8 mouse cellular contexts compared by ENCODE assay signal in genomic region chr10:79984195-79984816, GRCm38 (mm10). TPM values are rescaled to one million over a fixed set of nuclear protein-coding genes. Genes with fewer than 3 reads are reported as not detected.
DNase-seq lines count a peak whose midpoint lies in the region; ATAC-seq and TF ChIP-seq lines count a peak whose summit lies in the region.

Gene Tmem259, minus strand, starts transcription at chr10:79984330.

- peak; percentile 77 for ATAC-seq in forebrain, embryonic 11.5 days (replicated peaks; ENCODE audit: low FRiP score)
- peak; percentile 65 for ATAC-seq in heart, embryonic 15.5 days (replicated peaks; ENCODE audit: insufficient number of reproducible peaks, insufficient read depth, low FRiP score, low read depth)
- peak; percentile 72 for ATAC-seq in liver, embryonic 14.5 days (ENCODE audit: insufficient read depth)
- ATAC-seq in neural tube, embryonic 12.5 days (ENCODE audit: low FRiP score, low read depth): peak; percentile 77
- peak; percentile 82 for ATAC-seq in stomach, postnatal 0 days (ENCODE audit: low FRiP score, low TSS enrichment)

- H3K9me3 ChIP-seq in ES-Bruce4 (replicated peaks; ENCODE audit: control insufficient read depth, insufficient read depth, low read length, poor library complexity, severe bottlenecking): no peaks in the 10 kb centered on the region
- H3K9me3 ChIP-seq in forebrain, embryonic 11.5 days (ENCODE audit: control insufficient read depth, low read length): no peaks in the 10 kb centered on the region
- no peaks in the 10 kb centered on the region for H3K9me3 ChIP-seq in heart, embryonic 15.5 days (replicated peaks)
- no peaks in the 10 kb centered on the region for H3K9me3 ChIP-seq in liver, embryonic 14.5 days (ENCODE audit: control insufficient read depth, low read length)
- no peaks in the 10 kb centered on the region for H3K9me3 ChIP-seq in neural tube, embryonic 12.5 days
- no peaks in the 10 kb centered on the region for H3K9me3 ChIP-seq in stomach, postnatal 0 days (ENCODE audit: control insufficient read depth, low read length)

- H3K27me3 ChIP-seq in ES-Bruce4 (ENCODE audit: control insufficient read depth, insufficient read depth, low read length, poor library complexity, severe bottlenecking): no peaks in the 10 kb centered on the region
- peaks cover 23% of the 10 kb centered on the region for H3K27me3 ChIP-seq in forebrain, embryonic 11.5 days (ENCODE audit: control insufficient read depth, insufficient read depth, low read length)
- no peaks in the 10 kb centered on the region for H3K27me3 ChIP-seq in heart, embryonic 15.5 days
- H3K27me3 ChIP-seq in liver, embryonic 14.5 days (ENCODE audit: control insufficient read depth, insufficient read depth, low read length): peaks cover 16% of the 10 kb centered on the region
- peaks cover 23% of the 10 kb centered on the region for H3K27me3 ChIP-seq in neural tube, embryonic 12.5 days (replicated peaks)
- no peaks in the 10 kb centered on the region for H3K27me3 ChIP-seq in stomach, postnatal 0 days (ENCODE audit: control insufficient read depth, insufficient read depth, low read length)

- TF ChIP-seq CTCF in ES-Bruce4 (IDR thresholded peaks at IDR 0.05; ENCODE audit: low read depth, low read length): peak; percentile 17
- TF ChIP-seq CTCF in liver, embryonic 14.5 days (IDR thresholded peaks at IDR 0.05; ENCODE audit: low read depth): peak; percentile 79
- peak; percentile 86 for TF ChIP-seq CTCF in stomach, postnatal 0 days (IDR thresholded peaks at IDR 0.05; ENCODE audit: low read depth)

- no peak for TF ChIP-seq POLR2A in ES-Bruce4 (IDR thresholded peaks at IDR 0.05; ENCODE audit: insufficient read depth, low read length)

- H3K4me1 ChIP-seq in ES-Bruce4 (ENCODE audit: control insufficient read depth, insufficient read depth, low read length): peaks cover 4% of the 10 kb centered on the region
- peaks cover 21% of the 10 kb centered on the region for H3K4me1 ChIP-seq in forebrain, embryonic 11.5 days (replicated peaks; ENCODE audit: control insufficient read depth, insufficient read depth, low read length)
- H3K4me1 ChIP-seq in heart, embryonic 15.5 days (replicated peaks): peaks cover 58% of the 10 kb centered on the region
- H3K4me1 ChIP-seq in liver, embryonic 14.5 days (replicated peaks; ENCODE audit: control insufficient read depth in 2 of 2, insufficient read depth in 2 of 2, low read length in 1 of 2): peaks cover 31 to 40% of the 10 kb centered on the region in 2 experiments
- H3K4me1 ChIP-seq in neural tube, embryonic 12.5 days: peaks cover 43% of the 10 kb centered on the region
- peaks cover 8% of the 10 kb centered on the region for H3K4me1 ChIP-seq in stomach, postnatal 0 days (replicated peaks; ENCODE audit: control insufficient read depth, insufficient read depth)

- TF ChIP-seq EP300 in ES-Bruce4 (IDR thresholded peaks at IDR 0.05; ENCODE audit: insufficient read depth, low read depth, low read length): no peak
- no peak for TF ChIP-seq EP300 in liver, embryonic 14.5 days (IDR thresholded peaks at IDR 0.05; ENCODE audit: low read depth)
- TF ChIP-seq EP300 in stomach, postnatal 0 days (optimal IDR thresholded peaks at IDR 0.05): peak; percentile 24

- H3K36me3 ChIP-seq in ES-Bruce4 (ENCODE audit: control insufficient read depth, insufficient read depth, low read length, poor library complexity, severe bottlenecking): no peaks in the 10 kb centered on the region
- H3K36me3 ChIP-seq in forebrain, embryonic 11.5 days (ENCODE audit: control insufficient read depth, insufficient read depth, low read length): no peaks in the 10 kb centered on the region; the same call in 1 of the 2 replicates
- peaks cover 2% of the 10 kb centered on the region; the same call in 1 of the 2 replicates for H3K36me3 ChIP-seq in heart, embryonic 15.5 days
- H3K36me3 ChIP-seq in liver, embryonic 14.5 days (replicated peaks; ENCODE audit: control insufficient read depth, insufficient read depth, low read depth): no peaks in the 10 kb centered on the region; the same call in 1 of the 2 replicates
- H3K36me3 ChIP-seq in neural tube, embryonic 12.5 days: peaks cover 13% of the 10 kb centered on the region
- peaks cover 2% of the 10 kb centered on the region; the same call in 1 of the 2 replicates for H3K36me3 ChIP-seq in stomach, postnatal 0 days (ENCODE audit: control insufficient read depth, insufficient read depth, low read length)

- H3K27ac ChIP-seq in ES-Bruce4 (ENCODE audit: insufficient read depth, low read length): peak within 1 kb of the TSS; percentile 88
- H3K27ac ChIP-seq in forebrain, embryonic 11.5 days (ENCODE audit: low read depth, low read length): peak within 1 kb of the TSS; percentile 91
- peak within 1 kb of the TSS; percentile 92 for H3K27ac ChIP-seq in heart, embryonic 15.5 days
- peak within 1 kb of the TSS; percentile 97 for H3K27ac ChIP-seq in liver, embryonic 14.5 days
- H3K27ac ChIP-seq in neural tube, embryonic 12.5 days: peak within 1 kb of the TSS; percentile 72
- peak within 1 kb of the TSS; percentile 98 for H3K27ac ChIP-seq in stomach, postnatal 0 days (replicated peaks)

- peak within 1 kb of the TSS; percentile 94 for H3K4me3 ChIP-seq in ES-Bruce4 (ENCODE audit: low read depth, low read length)
- peak within 1 kb of the TSS; percentile 91 for H3K4me3 ChIP-seq in forebrain, embryonic 11.5 days (ENCODE audit: low read depth, low read length)
- peak within 1 kb of the TSS; percentile 74 for H3K4me3 ChIP-seq in heart, embryonic 15.5 days
- H3K4me3 ChIP-seq in liver, embryonic 14.5 days (ENCODE audit: insufficient read depth in 1 of 2, low read depth in 2 of 2, low read length in 2 of 2): peak within 1 kb of the TSS; percentile 92 to 97
- peak within 1 kb of the TSS; percentile 80 for H3K4me3 ChIP-seq in neural tube, embryonic 12.5 days
- H3K4me3 ChIP-seq in stomach, postnatal 0 days (ENCODE audit: low read depth, low read length): peak within 1 kb of the TSS; percentile 65

- H3K9ac ChIP-seq in ES-Bruce4 (ENCODE audit: low read depth, poor library complexity, severe bottlenecking): peak within 1 kb of the TSS; percentile 83
- H3K9ac ChIP-seq in forebrain, embryonic 11.5 days (ENCODE audit: low read length): peak within 1 kb of the TSS; percentile 86
- H3K9ac ChIP-seq in heart, embryonic 15.5 days: peak within 1 kb of the TSS; percentile 92
- peak within 1 kb of the TSS; percentile 96 for H3K9ac ChIP-seq in liver, embryonic 14.5 days (replicated peaks)
- peak within 1 kb of the TSS; percentile 83 for H3K9ac ChIP-seq in neural tube, embryonic 12.5 days
- peak within 1 kb of the TSS; percentile 92 for H3K9ac ChIP-seq in stomach, postnatal 0 days (ENCODE audit: low read length)

- peak; percentile 80 for DNase-seq in c-Kit-positive CD71-negative TER-119-negative erythroid progenitor cells, embryonic 14.5 days (ENCODE audit: low read depth)
- DNase-seq in forebrain, embryonic 11.5 days (ENCODE audit: low spot score): peak; percentile 91
- DNase-seq in kidney, postnatal 14 days: peak; percentile 94
- DNase-seq in liver, embryonic 14.5 days (ENCODE audit: low read depth in 3 of 3, low spot score in 3 of 3): peak; percentile 81 to 88 (median 83)
- peak; percentile 90 for DNase-seq in stomach, postnatal 0 days (ENCODE audit: low spot score)

- WGBS in forebrain, embryonic 11.5 days: under 1% methylated on average over 41 of the region's 49 CpGs
- WGBS in heart, embryonic 15.5 days: under 1% methylated on average over 28 of the region's 49 CpGs
- under 1% methylated on average over 49 of the region's 49 CpGs for WGBS in liver, embryonic 14.5 days (ENCODE audit: insufficient replicate concordance)
- under 1% methylated on average over 49 of the region's 49 CpGs for WGBS in neural tube, embryonic 12.5 days
- WGBS in stomach, postnatal 0 days: 1% methylated on average over 47 of the region's 49 CpGs

- H3K4me2 ChIP-seq in forebrain, embryonic 11.5 days (ENCODE audit: low read depth, low read length, severe bottlenecking): peak within 1 kb of the TSS; percentile 74
- H3K4me2 ChIP-seq in heart, embryonic 15.5 days: peak within 1 kb of the TSS; percentile 75
- H3K4me2 ChIP-seq in liver, embryonic 14.5 days (ENCODE audit: low read depth): peak within 1 kb of the TSS; percentile 97
- peak within 1 kb of the TSS; percentile 92 for H3K4me2 ChIP-seq in neural tube, embryonic 12.5 days (replicated peaks)
- peak within 1 kb of the TSS; percentile 90 for H3K4me2 ChIP-seq in stomach, postnatal 0 days (replicated peaks; ENCODE audit: low read depth)

RNA-seq across cellular contexts. Expression of gene Tmem259, which starts in this region (rescaled TPM):
- 54.6 and 61.1 TPM in 2 replicates for polyA plus RNA-seq in ES-Bruce4 (2011; ENCODE audit: insufficient read depth, insufficient read length, low read depth, missing spikeins)
- polyA plus RNA-seq in forebrain, embryonic 11.5 days (2014; fragmentation: Nextera tagmentation; extraction: Ambion mirVana): 17.8 and 18.6 TPM in 2 replicates
- 16.2 and 19.6 TPM in 2 replicates for polyA plus RNA-seq in heart, embryonic 15.5 days (2015; fragmentation: Nextera tagmentation; extraction: Ambion mirVana)
- 59.7 and 79.7 TPM in 2 replicates for polyA plus RNA-seq in liver, embryonic 14.5 days (2012; rRNA removed)
- 5.9 and 8.6 TPM in 2 replicates for polyA plus RNA-seq in liver, embryonic 14.5 days (2014; fragmentation: Nextera tagmentation; extraction: Ambion mirVana)
- 26.3 and 27.7 TPM in 2 replicates for polyA plus RNA-seq in neural tube, embryonic 12.5 days (2016; fragmentation: Nextera tagmentation; extraction: Ambion mirVana)
- 18.5 and 19.1 TPM in 2 replicates for polyA plus RNA-seq in stomach, postnatal 0 days (2015; fragmentation: Nextera tagmentation; extraction: Ambion mirVana)

Comparison
In these comparisons a context has a peak if more than half of its experiments do, and no peak if none do; other contexts are left out.
1. Peak in every context shown above with its lines: DNase-seq, ATAC-seq, H3K4me3 ChIP-seq and H3K27ac ChIP-seq.
2. CTCF ChIP-seq: peak in every context shown above with its lines; median percentile 86 in stomach, postnatal 0 days; 79 in liver, embryonic 14.5 days; 17 in ES-Bruce4.